Mouse (Mus musculus): ENCODE measurements around the gene Akap2.

DNA sequence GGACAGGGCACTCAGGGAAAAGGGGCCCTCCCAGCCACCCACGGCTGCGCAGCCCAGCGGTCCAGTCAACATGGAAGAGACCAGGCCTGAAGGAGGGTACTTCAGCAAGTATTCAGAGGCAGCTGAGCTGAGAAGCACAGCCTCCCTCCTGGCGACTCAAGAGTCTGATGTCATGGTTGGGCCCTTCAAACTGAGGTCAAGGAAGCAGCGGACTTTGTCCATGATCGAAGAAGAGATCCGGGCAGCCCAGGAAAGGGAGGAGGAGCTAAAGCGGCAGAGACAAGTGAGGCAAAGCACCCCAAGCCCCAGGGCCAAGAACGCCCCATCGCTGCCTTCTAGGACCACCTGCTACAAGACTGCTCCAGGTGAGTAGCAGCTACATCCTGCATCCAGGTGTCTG lies 139.2 kb downstream of the Akap2 start:
- TF ChIP-seq POLR2A (IDR thresholded peaks at IDR 0.05; ENCODE audit: insufficient read length, low read depth) (no peak), POLR2AphosphoS2 (IDR thresholded peaks at IDR 0.05; ENCODE audit: insufficient read length, low read depth) (no peak), TCF12 (IDR thresholded peaks at IDR 0.05; ENCODE audit: insufficient read depth, poor library complexity, severe bottlenecking) (no peak), E2F4 (IDR thresholded peaks at IDR 0.05; ENCODE audit: insufficient read depth) (no peak), MYOD1 (IDR thresholded peaks at IDR 0.05; ENCODE audit: control insufficient read depth in 1 of 3, insufficient read length in 2 of 3, low read depth in 2 of 3) (no peak)
